ENCODE assay signal across 13 mouse cellular contexts in genomic region chr12:54262236-54263005, GRCm38 (mm10).
"Had no signal": no experiment of that assay in that cellular context is flagged by ENCODE, and none has a peak within 500 bp of the region (broad histone marks: within the 10 kb centered on the region; RNA-seq: fewer than 3 reads in every experiment).

No protein-coding gene starts in this region.

- H3K9me3 ChIP-seq: intestine, embryonic 15.5 days; limb, embryonic 15.5 days; liver, embryonic 12.5 days; midbrain, embryonic 10.5 days; neural tube, embryonic 15.5 days had no signal

- H3K27me3 ChIP-seq: intestine, embryonic 15.5 days; limb, embryonic 15.5 days; liver, embryonic 12.5 days; neural tube, embryonic 15.5 days had no signal

- ATAC-seq: intestine, embryonic 15.5 days; liver, embryonic 12.5 days had no signal

- H3K27ac ChIP-seq: intestine, embryonic 15.5 days; limb, embryonic 15.5 days; liver, embryonic 12.5 days; midbrain, embryonic 10.5 days; neural tube, embryonic 15.5 days had no signal

- H3K36me3 ChIP-seq: intestine, embryonic 15.5 days; limb, embryonic 15.5 days; liver, embryonic 12.5 days; midbrain, embryonic 10.5 days; neural tube, embryonic 15.5 days had no signal

- H3K4me2 ChIP-seq: intestine, embryonic 15.5 days; limb, embryonic 15.5 days; liver, embryonic 12.5 days; lung, embryonic 14.5 days; neural tube, embryonic 15.5 days had no signal

- DNase-seq: layer of hippocampus, postnatal 36 days; lung, embryonic 14.5 days; lung, postnatal 10 days; lung, postnatal 4 days; midbrain, embryonic 14.5 days; right cerebral cortex, adult 18-20 months; right cerebral cortex, postnatal 25 days had no signal

- H3K9ac ChIP-seq: intestine, embryonic 15.5 days; limb, embryonic 15.5 days; liver, embryonic 12.5 days; lung, embryonic 14.5 days; neural tube, embryonic 15.5 days had no signal

- H3K4me3 ChIP-seq: intestine, embryonic 15.5 days; limb, embryonic 15.5 days; liver, embryonic 12.5 days; midbrain, embryonic 10.5 days; myocyte; neural tube, embryonic 15.5 days had no signal
